Mouse (Mus musculus) midbrain, embryonic 14.5 days (tissue): ENCODE measurements at regions not wholly inside any gene's neighbourhood (a gene's known extent, or its start where the extent isn't known, plus 50 kb on each side); places are given as distances from the start of the nearest gene placed in this dataset.

Experiments
- ATAC-seq: fragments of 200-750 bp; cut with Nextera tagmentation; 2 replicates; pipeline ENCODE4 v1.8.0; 2017; ENCODE audit warnings: moderate number of reproducible peaks, moderate library complexity; ENCODE audit not compliant: low FRiP score, low TSS enrichment
- DNase-seq: peaks from one replicate; pipeline ENCODE4 v3.0.0-alpha.2; 2015
- H3K27ac ChIP-seq: fragments of 300-500 bp; sonication (generic); replicated peaks from 2 replicates; pipeline ENCODE4 v1.5.1; 2014; ENCODE audit warnings: mild to moderate bottlenecking, low read depth, low read length, moderate library complexity
- H3K27me3 ChIP-seq: fragments of 300-500 bp; sonication (generic); 2 replicates; pipeline ENCODE4 v1.6.1; 2014; ENCODE audit warnings: low read length, control low read depth, mixed read lengths; ENCODE audit not compliant: control insufficient read depth, insufficient read depth
- H3K36me3 ChIP-seq: fragments of 300-500 bp; sonication (generic); 2 replicates; pipeline ENCODE4 v1.6.1; 2014; ENCODE audit warnings: low read length, control low read depth; ENCODE audit not compliant: control insufficient read depth, insufficient read depth
- H3K4me1 ChIP-seq: fragments of 300-500 bp; sonication (generic); 2 replicates; pipeline ENCODE4 v1.6.1; 2014; ENCODE audit warnings: mild to moderate bottlenecking, antibody characterized with exemption, low read length, control low read depth; ENCODE audit not compliant: control insufficient read depth, insufficient read depth
- H3K4me2 ChIP-seq: fragments of 300-500 bp; sonication (generic); 2 replicates; pipeline ENCODE4 v1.6.1; 2014; ENCODE audit warnings: mild to moderate bottlenecking, low read length, moderate library complexity
- H3K4me3 ChIP-seq: fragments of 300-500 bp; sonication (generic); replicated peaks from 2 replicates; pipeline ENCODE4 v1.5.1; 2014; ENCODE audit warnings: low read depth, low read length
- H3K9ac ChIP-seq: fragments of 300-500 bp; sonication (generic); replicated peaks from 2 replicates; pipeline ENCODE4 v1.6.1; 2014; ENCODE audit warnings: mild to moderate bottlenecking, low read length, moderate library complexity
- H3K9me3 ChIP-seq: fragments of 300-500 bp; sonication (generic); 2 replicates; pipeline ENCODE4 v1.6.1; 2016; ENCODE audit warnings: low read length, control low read depth, mixed read lengths; ENCODE audit not compliant: control insufficient read depth
- WGBS: fragments of 180-500 bp; shearing (Covaris S2); extraction: QIAGEN DNeasy Blood & Tissue Kit; methylation state at CpG from one replicate; pipeline ENCODE4 v1.1.7; 2014; 5-methylcytosine and 5-hydroxymethylcytosine counted together

DNA sequence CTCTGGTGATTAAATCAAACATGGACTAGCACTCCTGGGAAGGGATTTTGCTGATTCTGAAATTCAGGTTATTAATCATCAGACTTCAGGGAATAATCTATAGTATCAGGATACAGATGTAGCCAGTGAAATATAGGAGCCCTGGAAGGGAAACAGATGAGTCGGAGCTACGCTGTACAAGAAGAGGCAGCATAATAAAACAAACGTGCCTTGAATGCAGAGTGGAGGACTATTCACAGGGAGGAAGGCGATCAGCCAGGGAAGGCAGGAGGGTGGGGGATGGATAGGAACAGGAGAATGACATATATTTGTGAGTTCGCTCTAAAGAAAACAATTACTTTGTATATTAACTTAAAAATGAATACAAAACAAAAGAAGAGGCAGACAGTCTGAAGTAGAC lies 286.6 kb upstream of the Got2 start:
- Histone ChIP-seq H3K9ac (no peak overlapping the region), H3K4me2 (no peak overlapping the region), H3K4me3 (no peak overlapping the region), H3K27ac (no peak overlapping the region), H3K9me3 (no peaks in the 10 kb centered on the region), H3K4me1 (peaks cover 4% of the 10 kb centered on the region; the same call in 1 of the 2 replicates), H3K36me3 (no peaks in the 10 kb centered on the region), H3K27me3 (no peaks in the 10 kb centered on the region)
- no peak for ATAC-seq
- peak; percentile 70 for DNase-seq
- WGBS = 57% methylated on average over 5 of the region's 5 CpGs

DNA sequence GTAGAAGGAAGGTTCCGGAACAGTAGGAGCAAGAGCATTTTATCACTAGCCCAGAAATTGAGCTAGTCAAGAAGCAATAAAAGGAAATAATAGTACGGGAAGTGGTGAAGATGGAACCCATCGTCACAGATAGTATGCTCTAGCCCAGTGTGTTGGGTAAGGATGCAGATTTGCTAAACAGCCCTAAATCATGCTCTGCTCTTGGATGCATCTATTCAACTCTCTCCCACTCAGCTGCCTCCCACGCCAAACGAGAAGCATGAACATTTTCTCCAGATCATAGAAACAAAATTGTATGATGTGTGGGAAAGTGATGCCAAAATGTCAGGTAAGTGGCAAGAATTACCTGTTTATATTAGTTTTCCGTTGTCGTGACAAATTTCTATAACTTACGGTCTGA lies 276.6 kb upstream of the Got2 start:
- no peak for ATAC-seq
- DNase-seq = no peak
- WGBS = 96% methylated on average over 8 of the region's 8 CpGs
- Histone ChIP-seq H3K4me1 (no peaks in the 10 kb centered on the region), H3K4me3 (no peak overlapping the region), H3K27ac (no peak overlapping the region), H3K36me3 (no peaks in the 10 kb centered on the region), H3K9me3 (no peaks in the 10 kb centered on the region; the same call in 1 of the 2 replicates), H3K9ac (no peak overlapping the region), H3K4me2 (no peak overlapping the region), H3K27me3 (no peaks in the 10 kb centered on the region)

DNA sequence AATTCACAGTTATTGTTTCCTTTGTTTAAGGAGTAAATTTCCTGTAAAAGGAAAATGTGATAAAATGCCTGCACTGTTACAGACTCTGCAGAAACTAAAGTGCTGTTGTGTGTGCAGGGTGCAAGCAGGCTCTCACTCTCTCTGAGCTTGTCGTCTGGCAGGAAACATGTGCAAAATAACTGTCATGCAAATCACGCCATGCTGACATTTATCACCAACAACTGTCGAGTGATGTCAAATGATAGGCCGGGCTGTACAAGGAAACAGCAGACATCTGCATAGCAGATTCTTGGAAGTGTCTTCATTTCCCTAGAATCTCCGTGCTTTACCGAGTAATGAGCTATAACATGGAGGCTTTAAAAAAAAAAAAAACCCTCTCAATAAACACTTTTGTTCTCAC lies 271.6 kb upstream of the Got2 start:
- DNase-seq (no peak), ATAC-seq (no peak)
- no peak overlapping the region for H3K27ac ChIP-seq
- H3K9ac ChIP-seq = no peak overlapping the region
- WGBS = 68% methylated on average over 6 of the region's 6 CpGs
- H3K4me1 ChIP-seq = no peaks in the 10 kb centered on the region
- no peak overlapping the region for H3K4me2 ChIP-seq
- H3K27me3 ChIP-seq = no peaks in the 10 kb centered on the region
- no peak overlapping the region for H3K4me3 ChIP-seq
- no peaks in the 10 kb centered on the region for H3K36me3 ChIP-seq
- no peaks in the 10 kb centered on the region for H3K9me3 ChIP-seq

DNA sequence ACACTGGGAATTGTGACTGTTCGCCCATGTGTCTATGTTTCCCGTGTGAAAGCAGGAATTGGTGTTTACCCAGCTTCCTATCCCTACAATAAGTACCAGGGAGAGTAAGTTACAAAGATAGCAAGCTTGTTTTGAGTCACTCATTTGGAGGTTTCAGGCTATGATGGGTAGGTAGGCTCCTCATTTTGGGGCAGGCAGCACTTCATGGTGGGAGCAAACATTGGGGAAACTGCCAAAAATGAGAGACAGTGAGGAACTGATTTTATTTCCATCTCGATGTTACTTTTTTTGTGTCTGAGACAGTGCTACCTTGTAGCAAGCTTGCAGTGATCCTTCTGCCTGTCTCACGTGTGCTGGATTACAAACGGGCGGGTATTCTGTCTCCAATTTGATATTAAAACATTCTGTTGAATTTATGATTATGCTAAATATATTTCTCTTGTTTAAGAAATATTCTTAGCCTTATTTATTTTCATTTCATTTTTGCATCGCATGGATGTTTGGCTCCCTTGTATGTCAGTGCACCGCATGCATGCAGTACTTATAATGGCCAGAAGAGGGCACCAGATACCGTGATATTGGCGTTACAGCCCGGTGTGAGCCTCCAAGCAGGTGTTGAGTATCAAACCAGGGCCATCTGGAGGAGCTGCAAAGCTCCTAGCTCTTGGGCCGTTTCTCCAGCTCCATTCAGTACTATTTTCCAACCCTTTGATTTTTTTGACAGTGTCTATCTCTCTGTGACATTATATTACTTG lies 264.3 kb upstream of the Got2 start:
- Histone ChIP-seq H3K27ac (no peak overlapping the region), H3K4me1 (no peaks in the 10 kb centered on the region), H3K27me3 (no peaks in the 10 kb centered on the region), H3K9ac (no peak overlapping the region), H3K9me3 (no peaks in the 10 kb centered on the region), H3K36me3 (no peaks in the 10 kb centered on the region), H3K4me3 (no peak overlapping the region), H3K4me2 (no peak overlapping the region)
- peak; percentile 54 for DNase-seq
- ATAC-seq = no peak
- 44% methylated on average over 12 of the region's 12 CpGs for WGBS

DNA sequence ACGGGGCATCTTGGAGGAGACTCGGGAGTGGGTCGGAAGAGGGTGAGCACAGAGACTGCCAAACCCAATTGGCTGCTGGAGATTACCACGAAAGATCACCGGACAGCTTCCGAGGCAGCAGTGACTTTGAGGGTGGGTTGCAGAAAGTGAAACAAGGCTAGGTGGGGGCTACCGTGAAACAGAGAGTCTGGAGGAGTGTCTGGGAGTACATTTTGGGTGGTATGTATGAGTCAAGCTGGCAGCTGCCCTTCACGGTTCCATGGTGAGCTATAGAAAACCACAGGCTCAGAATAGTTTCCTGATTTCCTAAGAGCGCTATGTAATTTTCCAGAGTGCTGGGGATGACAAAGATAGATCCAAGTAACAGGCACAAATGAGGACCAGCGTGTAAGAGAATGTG lies 263.7 kb upstream of the Got2 start:
- H3K27me3 ChIP-seq = no peaks in the 10 kb centered on the region
- no peak overlapping the region for H3K4me3 ChIP-seq
- H3K4me2 ChIP-seq = no peak overlapping the region
- no peak overlapping the region for H3K27ac ChIP-seq
- no peaks in the 10 kb centered on the region for H3K9me3 ChIP-seq
- no peaks in the 10 kb centered on the region for H3K4me1 ChIP-seq
- H3K9ac ChIP-seq = no peak overlapping the region
- no peaks in the 10 kb centered on the region for H3K36me3 ChIP-seq
- 83% methylated on average over 10 of the region's 10 CpGs for WGBS
- ATAC-seq (no peak), DNase-seq (no peak)

DNA sequence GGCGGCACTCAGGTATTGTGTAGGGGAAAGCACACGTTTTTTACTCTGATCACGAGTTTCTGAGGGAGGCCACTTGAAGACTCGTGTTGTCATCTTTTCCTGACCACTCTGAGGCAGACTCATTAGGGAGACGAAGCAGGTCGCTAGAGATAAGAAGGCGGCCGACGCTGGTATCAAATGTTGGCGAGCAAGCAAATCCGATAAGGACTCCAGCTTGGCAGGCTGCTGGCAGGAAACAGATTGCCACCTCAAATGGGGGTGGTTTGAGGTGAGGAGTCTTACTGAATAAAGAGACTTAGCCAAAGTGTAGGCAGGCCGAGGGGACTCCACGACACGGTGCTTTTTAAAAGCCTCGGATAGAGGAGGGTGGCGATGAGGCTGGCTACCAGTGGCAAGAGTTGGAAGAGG lies 262.7 kb upstream of the Got2 start:
- DNase-seq (no peak), ATAC-seq (no peak)
- 86% methylated on average over 16 of the region's 16 CpGs for WGBS
- no peaks in the 10 kb centered on the region for H3K27me3 ChIP-seq
- H3K4me1 ChIP-seq = no peaks in the 10 kb centered on the region
- H3K27ac ChIP-seq = no peak overlapping the region
- H3K9me3 ChIP-seq = no peaks in the 10 kb centered on the region
- H3K36me3 ChIP-seq = no peaks in the 10 kb centered on the region
- no peak overlapping the region for H3K4me3 ChIP-seq
- H3K9ac ChIP-seq = no peak overlapping the region
- H3K4me2 ChIP-seq = no peak overlapping the region

DNA sequence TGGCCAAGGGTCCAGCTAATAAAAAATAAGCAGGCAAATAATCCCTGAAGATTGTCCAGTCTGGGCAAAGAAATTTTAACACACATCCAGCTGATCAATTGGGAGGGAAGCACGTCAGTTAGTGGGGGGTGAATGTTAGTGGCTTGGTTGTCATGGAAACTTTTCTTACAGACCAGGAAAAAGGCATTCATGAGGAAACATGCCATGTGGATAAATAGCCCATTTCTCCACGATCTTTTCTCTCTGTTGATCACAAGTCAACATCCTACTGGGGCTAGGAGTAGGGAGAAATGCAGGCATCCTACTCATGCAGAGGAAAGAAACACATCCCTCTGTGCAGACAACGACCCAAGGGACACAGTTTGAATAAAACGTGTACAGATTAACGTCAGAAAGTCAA lies 243.8 kb upstream of the Got2 start:
- H3K27me3 ChIP-seq = no peaks in the 10 kb centered on the region
- 19% methylated on average over 5 of the region's 5 CpGs for WGBS
- no peaks in the 10 kb centered on the region for H3K9me3 ChIP-seq
- no peak overlapping the region for H3K4me2 ChIP-seq
- no peaks in the 10 kb centered on the region for H3K36me3 ChIP-seq
- ATAC-seq = no peak
- peaks cover 4% of the 10 kb centered on the region; the same call in 1 of the 2 replicates for H3K4me1 ChIP-seq
- peak; percentile 47 for DNase-seq
- H3K27ac ChIP-seq = no peak overlapping the region
- no peak overlapping the region for H3K9ac ChIP-seq
- H3K4me3 ChIP-seq = no peak overlapping the region

DNA sequence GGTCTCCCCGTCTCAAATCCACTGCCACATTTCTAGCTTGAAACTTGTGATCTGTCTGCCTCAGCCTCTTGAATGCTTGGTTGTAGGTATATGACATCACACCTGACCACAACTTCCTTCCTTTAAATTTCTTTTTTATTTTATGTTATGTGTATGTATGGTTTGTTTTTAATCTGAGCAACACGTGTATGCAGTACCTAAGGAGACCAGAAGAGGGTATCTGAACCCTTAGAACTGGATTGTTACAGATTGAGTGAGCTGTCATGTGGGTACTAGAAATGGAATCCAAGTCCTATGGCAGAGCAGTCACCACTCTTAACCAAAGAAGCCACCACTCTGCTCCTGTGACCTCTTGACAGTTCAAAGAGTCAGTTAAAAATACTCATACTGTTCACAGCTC lies 240.0 kb upstream of the Got2 start:
- no peak for DNase-seq
- Histone ChIP-seq H3K36me3 (no peaks in the 10 kb centered on the region), H3K27ac (no peak overlapping the region), H3K27me3 (no peaks in the 10 kb centered on the region), H3K4me1 (peaks cover 4% of the 10 kb centered on the region; the same call in 1 of the 2 replicates), H3K4me3 (no peak overlapping the region), H3K9ac (no peak overlapping the region), H3K4me2 (no peak overlapping the region), H3K9me3 (no peaks in the 10 kb centered on the region)
- no peak for ATAC-seq
- 76% methylated on average over 2 of the region's 2 CpGs for WGBS

DNA sequence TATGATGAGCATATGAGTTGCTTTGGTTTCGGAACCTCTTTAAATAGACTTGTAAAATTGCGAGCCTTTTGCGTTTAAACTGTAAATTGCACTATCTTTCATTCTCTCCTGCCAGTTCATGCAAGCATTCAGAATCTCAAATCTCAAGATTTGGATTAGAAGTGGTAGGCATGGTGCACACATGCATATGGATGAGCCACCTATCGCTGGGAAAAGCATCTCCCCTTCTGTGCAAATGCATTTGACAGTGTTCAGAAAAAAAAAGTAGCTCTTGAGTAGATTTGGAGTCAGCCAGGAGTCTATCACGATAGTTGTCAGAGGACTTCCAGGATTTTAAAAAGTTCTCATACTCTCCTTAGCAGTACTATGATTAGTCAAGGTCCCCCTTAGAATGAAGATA lies 212.5 kb upstream of the Got2 start:
- peak; percentile 29 for DNase-seq

More for the DNA sequence above, 212.5 kb upstream of the Got2 start:
- Histone ChIP-seq H3K9me3 (no peaks in the 10 kb centered on the region), H3K9ac (no peak overlapping the region), H3K4me3 (no peak overlapping the region), H3K4me2 (no peak overlapping the region), H3K27me3 (no peaks in the 10 kb centered on the region), H3K27ac (no peak overlapping the region), H3K4me1 (no peaks in the 10 kb centered on the region), H3K36me3 (no peaks in the 10 kb centered on the region)
- ATAC-seq = no peak
- 37% methylated on average over 5 of the region's 5 CpGs for WGBS
